Mouse (Mus musculus) hindbrain, postnatal 0 days (tissue): ENCODE measurements around the gene Gramd4. TPM values are rescaled to one million over a fixed set of nuclear protein-coding genes. Genes with fewer than 3 reads are reported as not detected.

Source experiments
- ATAC-seq: fragments of 200-750 bp; cut with Nextera tagmentation; 2 replicates; pipeline ENCODE4 v1.8.0; 2017; ENCODE audit warnings: mild to moderate bottlenecking, moderate TSS enrichment, moderate library complexity
- DNase-seq: peaks from one replicate; pipeline ENCODE4 v3.0.0-alpha.2; 2015; ENCODE audit warnings: low spot score
- H3K27ac ChIP-seq: fragments of 300-500 bp; sonication (generic); 2 replicates; pipeline ENCODE4 v1.5.1; 2014; ENCODE audit warnings: mild to moderate bottlenecking
- H3K27me3 ChIP-seq: fragments of 300-500 bp; sonication (generic); 2 replicates; pipeline ENCODE4 v1.6.1; 2014; ENCODE audit warnings: low read length, mixed read lengths; ENCODE audit not compliant: insufficient read depth
- H3K36me3 ChIP-seq: fragments of 300-500 bp; sonication (generic); 2 replicates; pipeline ENCODE4 v1.6.1; 2014; ENCODE audit warnings: low read length, mixed read lengths; ENCODE audit not compliant: insufficient read depth
- H3K4me1 ChIP-seq: fragments of 300-500 bp; sonication (generic); 2 replicates; pipeline ENCODE4 v1.6.1; 2014; ENCODE audit warnings: antibody characterized with exemption, low read length, mixed read lengths; ENCODE audit not compliant: insufficient read depth
- H3K4me2 ChIP-seq: fragments of 300-500 bp; sonication (generic); 2 replicates; pipeline ENCODE4 v1.6.1; 2014; ENCODE audit warnings: low read depth, mild to moderate bottlenecking, low read length, moderate library complexity, mixed read lengths
- H3K4me3 ChIP-seq: fragments of 300-500 bp; sonication (generic); 2 replicates; pipeline ENCODE4 v1.5.1; 2014; ENCODE audit warnings: low read length
- H3K9ac ChIP-seq: fragments of 300-500 bp; sonication (generic); replicated peaks from 2 replicates; pipeline ENCODE4 v1.6.1; 2014; ENCODE audit warnings: mild to moderate bottlenecking, low read length, moderate library complexity, mixed read lengths
- H3K9me3 ChIP-seq: fragments of 300-500 bp; sonication (generic); 2 replicates; pipeline ENCODE4 v1.6.1; 2016; ENCODE audit warnings: low read length, mixed read lengths
- CTCF ChIP-seq: IDR thresholded peaks from 2 replicates; pipeline ENCODE4 v1.5.1; 2016; ENCODE audit warnings: antibody characterized with exemption, control low read depth, low read depth
- WGBS: fragments of 180-500 bp; shearing (Covaris S2); extraction: QIAGEN DNeasy Blood & Tissue Kit; methylation state at CpG from one replicate; pipeline ENCODE4 v1.1.7; 2014; 5-methylcytosine and 5-hydroxymethylcytosine counted together
- polyA plus RNA-seq: library from polyadenylated mRNA; unstranded; fragments of >200 nt; fragmentation: Nextera tagmentation; extraction: Ambion mirVana; gene quantifications from 2 replicates; pipeline ENCODE4 v1.2.1, GENCODE M21; 2015
- total RNA-seq: library from RNA; depleted of rRNA; stranded (reverse); fragments of >200 nt; gene quantifications from 2 replicates; pipeline ENCODE4 v1.2.3, GENCODE M21; 2014

Gene Gramd4
- total and polyA plus RNA-seq, 2 experiments from 2014 or later = 18.6 to 36.2 TPM

DNA sequence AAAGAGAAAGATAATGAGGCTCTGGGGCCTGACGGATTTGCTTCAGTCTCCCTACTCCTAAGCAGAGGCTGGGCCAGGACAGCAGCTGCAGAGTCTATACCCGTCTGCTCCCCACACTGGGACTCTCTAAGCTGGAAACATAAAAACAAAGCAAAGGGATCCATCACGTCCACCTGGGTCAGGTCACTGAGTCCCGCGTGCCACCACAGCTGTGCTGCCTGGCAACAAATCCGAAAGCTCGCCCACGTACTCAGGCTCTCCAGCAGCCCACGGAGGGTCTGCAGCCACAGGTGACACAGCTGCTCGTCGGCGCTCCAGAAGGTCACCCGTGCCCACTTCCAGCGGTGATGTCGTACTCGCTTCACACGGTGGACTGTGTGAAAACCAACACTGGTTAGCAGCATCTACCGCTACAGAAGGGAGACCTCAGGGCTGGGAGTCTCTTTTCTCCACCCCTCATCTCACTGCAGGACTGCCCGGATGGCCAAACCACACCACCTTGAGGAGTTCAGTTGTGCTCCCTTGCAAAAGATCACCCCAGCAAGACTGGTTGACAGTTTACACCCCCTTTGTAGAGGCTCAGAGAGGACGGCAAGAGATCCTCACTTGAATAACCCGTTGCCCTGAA lies 107.3 kb downstream of the Gramd4 start:
- Histone ChIP-seq H3K4me3 (no peak overlapping the region), H3K9ac (no peak overlapping the region), H3K27ac (no peak overlapping the region), H3K27me3 (no peaks in the 10 kb centered on the region), H3K36me3 (peaks cover 5% of the 10 kb centered on the region; the same call in 1 of the 2 replicates), H3K4me2 (no peak overlapping the region), H3K4me1 (peaks cover 13% of the 10 kb centered on the region), H3K9me3 (no peaks in the 10 kb centered on the region)
- DNase-seq = no peak
- TF ChIP-seq CTCF = no peak
- ATAC-seq = no peak
- 69% methylated on average over 21 of the region's 21 CpGs for WGBS

DNA sequence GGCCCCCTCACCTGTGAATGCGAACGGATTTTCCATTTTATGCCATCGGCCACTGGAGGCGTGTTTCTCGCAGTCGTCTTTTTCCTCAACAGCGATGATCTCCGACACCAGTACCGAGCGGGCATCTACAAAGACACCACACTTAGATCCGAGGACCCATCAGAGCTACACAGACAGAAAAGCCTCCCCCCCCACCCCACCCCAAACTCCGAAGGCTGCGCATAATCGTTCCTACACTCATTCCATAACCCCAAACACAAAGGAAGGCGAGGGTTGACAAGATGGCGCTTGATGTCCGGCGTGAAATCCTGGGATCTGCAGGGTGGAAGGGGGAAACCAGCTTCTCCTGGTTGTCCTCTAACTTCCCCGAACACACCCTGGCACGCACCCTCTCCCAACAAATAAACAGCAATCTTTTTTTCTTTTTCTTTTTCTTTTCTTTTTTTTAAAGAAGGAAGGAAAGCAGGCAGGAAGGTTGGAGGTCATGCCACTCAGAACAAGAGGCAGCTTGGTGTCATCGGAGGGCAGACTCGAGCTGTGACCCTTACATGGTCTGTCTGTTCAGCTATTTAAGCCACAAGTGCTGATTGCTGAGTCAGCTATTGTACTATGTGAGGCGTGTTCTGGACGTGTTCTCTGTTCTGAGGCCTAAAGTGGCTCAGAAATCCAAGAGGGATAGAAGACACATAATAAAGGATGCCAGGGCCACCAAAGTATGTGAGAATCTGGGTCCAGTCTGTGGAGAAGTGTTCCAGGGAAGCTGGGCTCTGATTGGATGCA lies 108.5 kb downstream of the Gramd4 start:
- ATAC-seq (no peak), DNase-seq (no peak)
- H3K36me3 ChIP-seq = peaks cover 5% of the 10 kb centered on the region; the same call in 1 of the 2 replicates
- no peak overlapping the region for H3K9ac ChIP-seq
- no peak overlapping the region for H3K27ac ChIP-seq
- H3K27me3 ChIP-seq = no peaks in the 10 kb centered on the region
- H3K4me3 ChIP-seq = no peak overlapping the region
- TF ChIP-seq CTCF = no peak
- no peak overlapping the region for H3K4me2 ChIP-seq
- WGBS = 88% methylated on average over 24 of the region's 24 CpGs
- no peaks in the 10 kb centered on the region for H3K9me3 ChIP-seq
- H3K4me1 ChIP-seq = peaks cover 13% of the 10 kb centered on the region

DNA sequence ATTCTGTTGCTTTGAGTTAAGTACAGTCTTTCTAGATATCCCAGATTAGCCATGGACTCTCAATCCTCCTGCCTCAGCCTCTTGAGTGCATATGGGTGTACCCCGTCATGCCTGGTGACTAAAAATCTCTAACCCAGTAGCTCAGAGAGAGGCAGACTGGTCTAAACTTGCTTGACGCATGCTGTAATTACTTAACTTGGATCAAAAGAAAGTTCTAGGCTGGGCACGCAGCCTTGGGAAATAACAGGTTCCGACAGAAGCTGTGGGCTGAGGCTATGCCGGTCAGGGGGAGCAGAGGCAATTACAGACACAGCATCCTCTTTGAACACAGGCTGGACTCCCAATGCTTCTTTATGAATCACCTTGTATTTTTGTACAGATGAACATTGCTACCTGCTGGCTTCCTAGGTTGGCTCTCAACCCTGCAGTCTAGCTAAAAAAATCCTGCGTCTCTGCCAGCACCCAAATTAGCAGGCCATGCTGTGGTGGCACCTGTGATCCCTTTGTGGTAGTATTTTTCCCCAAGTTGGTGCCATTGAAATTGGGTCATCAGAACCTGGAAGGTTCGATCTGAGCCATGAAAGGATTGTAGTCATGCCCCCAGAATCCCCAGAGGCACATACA lies 109.6 kb downstream of the Gramd4 start:
- H3K27me3 ChIP-seq = no peaks in the 10 kb centered on the region
- H3K9ac ChIP-seq = no peak overlapping the region
- no peak overlapping the region for H3K4me2 ChIP-seq
- 80% methylated on average over 7 of the region's 7 CpGs for whole genome bisulfite sequencing
- DNase-seq (no peak), ATAC-seq (no peak)
- H3K4me3 ChIP-seq = no peak overlapping the region
- H3K4me1 ChIP-seq = peaks cover 13% of the 10 kb centered on the region
- no peaks in the 10 kb centered on the region for H3K9me3 ChIP-seq
- no peak for TF ChIP-seq CTCF
- peaks cover 5% of the 10 kb centered on the region; the same call in 1 of the 2 replicates for H3K36me3 ChIP-seq
- H3K27ac ChIP-seq = no peak overlapping the region

DNA sequence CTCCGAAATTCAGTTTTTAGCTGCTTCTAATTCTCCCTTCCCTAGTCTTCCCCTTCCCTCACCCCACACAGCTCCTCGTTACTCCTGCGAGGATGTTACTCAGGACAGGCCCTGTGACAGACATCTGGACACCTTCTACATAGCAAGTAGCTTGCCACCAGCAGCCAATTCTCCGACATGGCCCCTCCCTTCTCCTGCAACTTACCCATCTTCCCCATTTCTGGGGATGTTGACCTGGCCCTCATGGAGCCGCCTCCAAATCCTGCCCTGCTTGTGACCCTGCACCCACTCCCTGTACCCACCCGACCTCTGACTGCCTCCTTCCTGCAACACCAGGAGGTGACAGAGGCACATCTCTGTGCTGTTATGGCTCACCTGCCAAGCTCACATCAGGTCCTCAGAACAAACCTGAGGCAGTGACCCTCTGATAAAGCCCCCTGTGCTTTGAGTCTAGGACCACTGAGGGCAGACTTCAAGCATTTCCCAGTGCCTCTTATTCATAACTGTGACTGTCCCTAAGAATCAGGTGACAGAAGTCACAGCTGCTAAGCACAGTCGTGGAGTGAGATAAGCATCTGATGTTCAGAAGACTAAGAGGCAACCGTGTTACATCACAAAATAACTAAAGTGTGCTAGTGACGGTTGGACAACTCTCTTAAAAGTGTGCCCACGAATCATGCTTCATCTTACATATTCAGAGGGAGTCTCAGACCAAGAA lies 110.5 kb downstream of the Gramd4 start:
- no peak overlapping the region for H3K4me2 ChIP-seq
- peaks cover 13% of the 10 kb centered on the region for H3K4me1 ChIP-seq
- H3K36me3 ChIP-seq = peaks cover 5% of the 10 kb centered on the region; the same call in 1 of the 2 replicates
- H3K27ac ChIP-seq = peak overlapping the region; percentile 26; the same call in 1 of the 2 replicates
- 73% methylated on average over 10 of the region's 10 CpGs for WGBS
- DNase-seq (no peak), ATAC-seq (no peak)
- H3K9ac ChIP-seq = no peak overlapping the region
- H3K9me3 ChIP-seq = no peaks in the 10 kb centered on the region
- H3K4me3 ChIP-seq = no peak overlapping the region
- no peaks in the 10 kb centered on the region for H3K27me3 ChIP-seq
- no peak for TF ChIP-seq CTCF

DNA sequence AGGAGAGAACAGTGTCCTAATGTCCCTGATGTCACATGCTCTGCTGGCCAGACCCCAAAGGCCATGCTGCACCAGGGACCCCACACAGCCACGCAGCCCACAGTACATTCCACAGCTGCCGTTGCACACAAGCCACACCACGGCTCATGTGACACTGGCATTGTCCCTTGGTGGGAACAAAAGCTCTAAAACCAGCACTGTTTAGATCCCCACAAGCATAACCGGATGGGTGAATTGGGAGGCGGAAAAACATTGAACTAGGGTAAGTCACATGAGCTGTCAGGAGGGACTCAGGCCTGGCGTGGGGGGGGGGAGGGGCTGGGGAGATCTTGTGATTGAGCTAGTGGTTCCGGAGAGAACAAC lies 111.0 kb downstream of the Gramd4 start:
- no peak overlapping the region for H3K9ac ChIP-seq
- peaks cover 19% of the 10 kb centered on the region for H3K4me1 ChIP-seq
- ATAC-seq (peak; percentile 66), DNase-seq (peak; percentile 24)
- peak overlapping the region; percentile 26; the same call in 1 of the 2 replicates for H3K27ac ChIP-seq
- 13% methylated on average over 7 of the region's 7 CpGs for WGBS
- no peaks in the 10 kb centered on the region for H3K27me3 ChIP-seq
- H3K4me2 ChIP-seq = no peak overlapping the region
- no peak overlapping the region for H3K4me3 ChIP-seq
- peaks cover 5% of the 10 kb centered on the region; the same call in 1 of the 2 replicates for H3K36me3 ChIP-seq
- no peaks in the 10 kb centered on the region for H3K9me3 ChIP-seq
- TF ChIP-seq CTCF = no peak
